Mouse (Mus musculus) stomach, postnatal 0 days (tissue): ENCODE data around the gene Tsen2.

Experiments
- CTCF ChIP-seq: IDR thresholded peaks from 2 replicates; pipeline ENCODE4 v1.5.1; 2016; ENCODE audit warnings: antibody characterized with exemption, low read depth, mild to moderate bottlenecking, moderate library complexity
- EP300 ChIP-seq: optimal IDR thresholded peaks from 2 replicates; pipeline ENCODE3; 2016; ENCODE audit warnings: antibody characterized with exemption

- no peak for TF ChIP-seq EP300
- no peak for TF ChIP-seq CTCF
Observed at GRCm38 (mm10) chr6:115541676-115542275, 2.7 kb upstream of the Tsen2 start.
